Mouse (Mus musculus) limb, embryonic 14.5 days (tissue): Measurements from ENCODE around the gene Olfr1122. TPM values are rescaled to one million over a fixed set of nuclear protein-coding genes. Genes with fewer than 3 reads are reported as not detected.

Experiments
- ATAC-seq: fragments of 200-750 bp; cut with Nextera tagmentation; 2 replicates; pipeline ENCODE4 v1.8.0; 2017; ENCODE audit warnings: low read depth, moderate number of reproducible peaks, moderate TSS enrichment; ENCODE audit not compliant: low FRiP score
- DNase-seq: peaks from one replicate; pipeline ENCODE4 v3.0.0-alpha.2; 2015; ENCODE audit warnings: low spot score
- H3K27ac ChIP-seq: fragments of 300-500 bp; sonication (generic); replicated peaks from 2 replicates; pipeline ENCODE4 v1.5.1; 2014; ENCODE audit warnings: low read depth, mild to moderate bottlenecking, low read length, moderate library complexity, mixed read lengths
- H3K27me3 ChIP-seq: fragments of 300-500 bp; sonication (generic); 2 replicates; pipeline ENCODE4 v1.6.1; 2014; ENCODE audit warnings: low read length, mixed read lengths; ENCODE audit not compliant: control insufficient read depth, insufficient read depth
- H3K36me3 ChIP-seq: fragments of 300-500 bp; sonication (generic); 2 replicates; pipeline ENCODE4 v1.6.1; 2014; ENCODE audit warnings: mild to moderate bottlenecking, low read length, moderate library complexity, mixed read lengths; ENCODE audit not compliant: control insufficient read depth, insufficient read depth
- H3K4me1 ChIP-seq: fragments of 300-500 bp; sonication (generic); 2 replicates; pipeline ENCODE4 v1.6.1; 2014; ENCODE audit warnings: antibody characterized with exemption, low read length, mixed read lengths; ENCODE audit not compliant: control insufficient read depth, insufficient read depth
- H3K4me2 ChIP-seq: fragments of 300-500 bp; sonication (generic); replicated peaks from 2 replicates; pipeline ENCODE4 v1.6.1; 2014; ENCODE audit warnings: low read depth, mild to moderate bottlenecking, low read length, moderate library complexity; ENCODE audit not compliant: severe bottlenecking
- H3K4me3 ChIP-seq: fragments of 300-500 bp; sonication (generic); replicated peaks from 2 replicates; pipeline ENCODE4 v1.5.1; 2014; ENCODE audit warnings: low read length
- H3K9ac ChIP-seq: fragments of 300-500 bp; sonication (generic); 2 replicates; pipeline ENCODE4 v1.6.1; 2014; ENCODE audit warnings: mild to moderate bottlenecking, low read depth, low read length, moderate library complexity; ENCODE audit not compliant: severe bottlenecking
- H3K9me3 ChIP-seq: fragments of 300-500 bp; sonication (generic); 2 replicates; pipeline ENCODE4 v1.6.1; 2016; ENCODE audit warnings: low read length; ENCODE audit not compliant: control insufficient read depth
- POLR2A ChIP-seq: fragments of 200-500 bp; IDR thresholded peaks from 2 replicates; pipeline ENCODE4 v1.8.0; 2012; ENCODE audit warnings: inconsistent platforms, mild to moderate bottlenecking, moderate library complexity, borderline replicate concordance; ENCODE audit not compliant: insufficient read depth, insufficient read length; ENCODE audit errors: extremely low read depth
- WGBS: fragments of 180-500 bp; shearing (Covaris S2); extraction: QIAGEN DNeasy Blood & Tissue Kit; methylation state at CpG from one replicate; pipeline ENCODE4 v1.1.7; 2014; 5-methylcytosine and 5-hydroxymethylcytosine counted together
- polyA plus RNA-seq, 2 experiments: library from polyadenylated mRNA; depleted of rRNA in 1 of 2; stranded (reverse) in 1 of 2; unstranded in 1 of 2; fragments of >200 nt; fragmentation: Nextera tagmentation in 1 of 2; extraction: Ambion mirVana in 1 of 2; gene quantifications; 2 replicates each; pipeline versions ENCODE4 v1.2.1 to v1.2.3; 2012 to 2014

Olfr1122 gene
- polyA plus RNA-seq, 2 experiments = not detected

DNA sequence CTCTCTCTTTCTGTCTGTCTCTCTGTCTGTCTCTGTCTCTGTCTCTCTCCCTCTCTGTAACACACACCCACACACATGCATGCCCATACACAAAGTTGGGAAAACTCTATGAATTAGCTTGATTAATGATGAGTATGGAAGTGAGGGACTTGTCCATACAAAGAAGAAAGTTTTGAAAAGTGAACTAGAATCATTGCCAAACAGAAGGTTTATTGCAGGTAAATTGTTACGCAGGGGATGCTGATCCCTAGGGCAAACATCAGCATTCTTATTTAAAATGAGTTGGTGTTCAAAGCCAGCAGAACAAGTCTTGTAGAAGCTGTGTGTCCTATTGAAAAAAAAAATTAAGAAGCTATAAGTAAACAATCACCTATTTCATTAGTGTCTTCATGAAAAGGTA, 30.7 kb downstream of the Olfr1122 start, which contains the start of gene Olfr1123:
TSS of gene Olfr1123 (plus strand) at position 301 of the 400 bp plus-strand sequence.
- Histone ChIP-seq H3K36me3 (no peaks in the 10 kb centered on the region), H3K27ac (no peak within 1 kb of the TSS), H3K27me3 (no peaks in the 10 kb centered on the region), H3K9ac (no peak within 1 kb of the TSS), H3K4me1 (no peaks in the 10 kb centered on the region), H3K4me3 (no peak within 1 kb of the TSS), H3K4me2 (no peak within 1 kb of the TSS), H3K9me3 (no peaks in the 10 kb centered on the region)
- ATAC-seq = no peak
- WGBS = 76% methylated on average over 1 of the region's 1 CpGs
- no peak for DNase-seq
- no peak for TF ChIP-seq POLR2A

DNA sequence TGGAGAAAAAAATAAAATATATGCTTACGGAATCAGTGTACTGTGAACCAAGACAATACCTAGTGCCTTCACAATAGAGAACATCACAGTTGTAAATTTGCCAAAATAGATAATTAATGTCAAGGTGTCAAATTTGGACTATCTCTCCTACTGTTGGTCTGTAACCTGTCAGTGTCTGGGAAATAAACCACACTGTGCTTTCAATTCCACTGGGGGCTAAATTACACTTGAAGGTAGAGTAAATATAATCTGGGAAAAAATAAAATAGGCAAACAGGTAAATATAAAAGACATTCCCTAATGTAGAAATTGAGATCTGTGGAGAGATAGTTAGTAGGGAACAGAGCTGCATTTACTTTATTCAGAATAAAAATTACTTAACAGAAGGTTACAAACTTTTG, 44.3 kb downstream of the Olfr1122 start, which contains the start of gene Olfr1124:
TSS of gene Olfr1124 (plus strand) at position 301 of the 400 bp plus-strand sequence.
- TF ChIP-seq POLR2A = no peak
- WGBS = 91% methylated on average over 1 of the region's 1 CpGs
- ATAC-seq = no peak

DNA sequence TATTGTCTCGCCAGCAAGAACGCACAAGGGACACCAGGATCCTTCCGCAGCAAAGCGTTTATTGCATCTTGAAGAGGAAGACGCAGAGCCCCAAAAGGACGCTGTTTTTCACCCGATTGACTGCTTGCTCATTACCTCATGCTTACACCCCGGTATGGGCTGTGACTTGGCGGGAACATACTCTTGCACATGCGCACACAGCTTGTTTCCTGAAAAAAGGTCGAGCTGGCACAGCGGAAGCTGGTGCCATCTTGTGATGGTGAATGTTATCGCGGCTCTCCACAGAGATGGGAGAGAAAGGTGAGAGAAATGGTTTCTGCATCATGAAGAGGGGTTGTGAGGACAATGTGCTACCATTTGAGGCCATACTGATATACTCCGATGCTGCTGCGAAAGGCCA, 52.1 kb downstream of the Olfr1122 start:
- no peaks in the 10 kb centered on the region for H3K9me3 ChIP-seq
- 87% methylated on average over 16 of the region's 16 CpGs for WGBS
- no peaks in the 10 kb centered on the region for H3K36me3 ChIP-seq
- TF ChIP-seq POLR2A = no peak
- H3K4me3 ChIP-seq = no peak overlapping the region
- H3K9ac ChIP-seq = no peak overlapping the region
- no peak overlapping the region for H3K4me2 ChIP-seq
- ATAC-seq (no peak), DNase-seq (no peak)
- no peak overlapping the region for H3K27ac ChIP-seq
- no peaks in the 10 kb centered on the region for H3K4me1 ChIP-seq
- no peaks in the 10 kb centered on the region for H3K27me3 ChIP-seq

More for the DNA sequence above, 44.3 kb downstream of the Olfr1122 start, which contains the start of gene Olfr1124:
- no peaks in the 10 kb centered on the region for H3K36me3 ChIP-seq
- no peak within 1 kb of the TSS for H3K27ac ChIP-seq
- no peak within 1 kb of the TSS for H3K4me2 ChIP-seq
- H3K27me3 ChIP-seq = no peaks in the 10 kb centered on the region
- H3K4me1 ChIP-seq = no peaks in the 10 kb centered on the region
- no peak within 1 kb of the TSS for H3K9ac ChIP-seq
- DNase-seq = no peak
- no peaks in the 10 kb centered on the region for H3K9me3 ChIP-seq
- H3K4me3 ChIP-seq = no peak within 1 kb of the TSS

Other genes starting within 250 kb of the Olfr1122 start
- not detected in 2 replicates for gene Olfr1110, start 245.5 kb upstream of the Olfr1122 start, polyA plus RNA-seq (2012; rRNA removed)
- not detected in 2 replicates for gene Olfr1110, start 245.5 kb upstream of the Olfr1122 start, polyA plus RNA-seq (2014; fragmentation: Nextera tagmentation; extraction: Ambion mirVana)
- not detected in 2 replicates for gene Olfr1111, start 233.2 kb upstream of the Olfr1122 start, polyA plus RNA-seq (2012; rRNA removed)
- gene Olfr1111, start 233.2 kb upstream of the Olfr1122 start, polyA plus RNA-seq (2014; fragmentation: Nextera tagmentation; extraction: Ambion mirVana) = not detected in 2 replicates
- gene Olfr1112, start 198.1 kb upstream of the Olfr1122 start, polyA plus RNA-seq (2012; rRNA removed) = not detected in 2 replicates
- not detected in 2 replicates for gene Olfr1112, start 198.1 kb upstream of the Olfr1122 start, polyA plus RNA-seq (2014; fragmentation: Nextera tagmentation; extraction: Ambion mirVana)
- gene Olfr1113, start 176.9 kb upstream of the Olfr1122 start, polyA plus RNA-seq (2012; rRNA removed) = not detected in 2 replicates
- not detected in 2 replicates for gene Olfr1113, start 176.9 kb upstream of the Olfr1122 start, polyA plus RNA-seq (2014; fragmentation: Nextera tagmentation; extraction: Ambion mirVana)
- not detected in 2 replicates for gene Olfr1115, start 137.8 kb upstream of the Olfr1122 start, polyA plus RNA-seq (2012; rRNA removed)
- gene Olfr1115, start 137.8 kb upstream of the Olfr1122 start, polyA plus RNA-seq (2014; fragmentation: Nextera tagmentation; extraction: Ambion mirVana) = not detected in 2 replicates
- gene Olfr1116, start 118.3 kb upstream of the Olfr1122 start, polyA plus RNA-seq (2012; rRNA removed) = not detected in 2 replicates
- gene Olfr1116, start 118.3 kb upstream of the Olfr1122 start, polyA plus RNA-seq (2014; fragmentation: Nextera tagmentation; extraction: Ambion mirVana) = not detected in 2 replicates
- not detected in 2 replicates for gene Olfr1118, start 78.3 kb upstream of the Olfr1122 start, polyA plus RNA-seq (2012; rRNA removed)
- gene Olfr1118, start 78.3 kb upstream of the Olfr1122 start, polyA plus RNA-seq (2014; fragmentation: Nextera tagmentation; extraction: Ambion mirVana) = not detected in 2 replicates
- gene Olfr1120, start 31.0 kb upstream of the Olfr1122 start, polyA plus RNA-seq (2012; rRNA removed) = not detected in 2 replicates
- gene Olfr1120, start 31.0 kb upstream of the Olfr1122 start, polyA plus RNA-seq (2014; fragmentation: Nextera tagmentation; extraction: Ambion mirVana) = not detected in 2 replicates
- gene Olfr1121, start 16.0 kb upstream of the Olfr1122 start, polyA plus RNA-seq (2012; rRNA removed) = not detected in 2 replicates
- gene Olfr1121, start 16.0 kb upstream of the Olfr1122 start, polyA plus RNA-seq (2014; fragmentation: Nextera tagmentation; extraction: Ambion mirVana) = not detected in 2 replicates
- not detected in 2 replicates for gene Olfr1123, start 30.8 kb downstream of the Olfr1122 start, polyA plus RNA-seq (2012; rRNA removed)
- not detected in 2 replicates for gene Olfr1123, start 30.8 kb downstream of the Olfr1122 start, polyA plus RNA-seq (2014; fragmentation: Nextera tagmentation; extraction: Ambion mirVana)
- gene Olfr1124, start 44.4 kb downstream of the Olfr1122 start, polyA plus RNA-seq (2012; rRNA removed) = not detected in 2 replicates
- gene Olfr1124, start 44.4 kb downstream of the Olfr1122 start, polyA plus RNA-seq (2014; fragmentation: Nextera tagmentation; extraction: Ambion mirVana) = not detected in 2 replicates
- gene Olfr1126, start 68.1 kb downstream of the Olfr1122 start, polyA plus RNA-seq (2012; rRNA removed) = not detected in 2 replicates
- not detected in 2 replicates for gene Olfr1126, start 68.1 kb downstream of the Olfr1122 start, polyA plus RNA-seq (2014; fragmentation: Nextera tagmentation; extraction: Ambion mirVana)
- gene Pramel7, start 111.2 kb downstream of the Olfr1122 start, polyA plus RNA-seq (2012; rRNA removed) = not detected in 2 replicates
- gene Pramel7, start 111.2 kb downstream of the Olfr1122 start, polyA plus RNA-seq (2014; fragmentation: Nextera tagmentation; extraction: Ambion mirVana) = not detected in 2 replicates
- not detected in 2 replicates for gene Pramel6, start 120.7 kb downstream of the Olfr1122 start, polyA plus RNA-seq (2012; rRNA removed)
- not detected in 2 replicates for gene Pramel6, start 120.7 kb downstream of the Olfr1122 start, polyA plus RNA-seq (2014; fragmentation: Nextera tagmentation; extraction: Ambion mirVana)
- gene Olfr153, start 145.9 kb downstream of the Olfr1122 start, polyA plus RNA-seq (2012; rRNA removed) = not detected in 2 replicates
- not detected in 2 replicates for gene Olfr153, start 145.9 kb downstream of the Olfr1122 start, polyA plus RNA-seq (2014; fragmentation: Nextera tagmentation; extraction: Ambion mirVana)
- gene Olfr1128, start 159.7 kb downstream of the Olfr1122 start, polyA plus RNA-seq (2012; rRNA removed) = not detected in 2 replicates
- gene Olfr1128, start 159.7 kb downstream of the Olfr1122 start, polyA plus RNA-seq (2014; fragmentation: Nextera tagmentation; extraction: Ambion mirVana) = not detected in 2 replicates
- not detected in 2 replicates for gene Olfr1129, start 188.1 kb downstream of the Olfr1122 start, polyA plus RNA-seq (2012; rRNA removed)
- gene Olfr1129, start 188.1 kb downstream of the Olfr1122 start, polyA plus RNA-seq (2014; fragmentation: Nextera tagmentation; extraction: Ambion mirVana) = not detected in 2 replicates
- gene Olfr1130, start 220.4 kb downstream of the Olfr1122 start, polyA plus RNA-seq (2012; rRNA removed) = not detected in 2 replicates
- gene Olfr1130, start 220.4 kb downstream of the Olfr1122 start, polyA plus RNA-seq (2014; fragmentation: Nextera tagmentation; extraction: Ambion mirVana) = not detected in 2 replicates
- gene Olfr1131, start 241.3 kb downstream of the Olfr1122 start, polyA plus RNA-seq (2012; rRNA removed) = not detected in 2 replicates
- gene Olfr1131, start 241.3 kb downstream of the Olfr1122 start, polyA plus RNA-seq (2014; fragmentation: Nextera tagmentation; extraction: Ambion mirVana) = not detected in 2 replicates